Mouse (Mus musculus) right cerebral cortex, postnatal 14 days (tissue): ENCODE results near the gene Myl4.

Experiments used
- DNase-seq: peaks from one replicate; pipeline ENCODE4 v3.0.0; 2022

Myl4 gene

GRCm38 (mm10) chr11:104572091-104572490, 21.6 kb downstream of the Myl4 start:
- DNase-seq: no peak

GRCm38 (mm10) chr11:104572566-104572965, 22.1 kb downstream of the Myl4 start:
- DNase-seq: no peak

- DNase-seq: no peak
These were observed 26.5 kb downstream of the Myl4 start for GRCm38 (mm10) chr11:104576772-104577612.

- no peak for DNase-seq
These were observed 27.6 kb downstream of the Myl4 start for GRCm38 (mm10) chr11:104578074-104578473.

- no peak for DNase-seq
These were observed 28.6 kb downstream of the Myl4 start for GRCm38 (mm10) chr11:104579084-104579483.

GRCm38 (mm10) chr11:104579575-104579974, 29.1 kb downstream of the Myl4 start:
- no peak for DNase-seq

- DNase-seq: no peak
These were observed 29.6 kb downstream of the Myl4 start for GRCm38 (mm10) chr11:104580091-104580490.

GRCm38 (mm10) chr11:104580606-104581005, 30.1 kb downstream of the Myl4 start:
- DNase-seq: no peak

- no peak for DNase-seq
These were observed 31.2 kb downstream of the Myl4 start for GRCm38 (mm10) chr11:104581446-104582307.

GRCm38 (mm10) chr11:104582308-104582606, 31.8 kb downstream of the Myl4 start:
- DNase-seq: no peak

GRCm38 (mm10) chr11:104582630-104583364, 32.3 kb downstream of the Myl4 start:
- DNase-seq: no peak

GRCm38 (mm10) chr11:104585495-104585894, 35.0 kb downstream of the Myl4 start:
- no peak for DNase-seq

GRCm38 (mm10) chr11:104587904-104588303, 37.4 kb downstream of the Myl4 start:
- DNase-seq: no peak

GRCm38 (mm10) chr11:104588513-104588912, 38.0 kb downstream of the Myl4 start:
- DNase-seq: no peak

GRCm38 (mm10) chr11:104589570-104589969, 39.1 kb downstream of the Myl4 start:
- DNase-seq: no peak

GRCm38 (mm10) chr11:104590148-104590547, 39.7 kb downstream of the Myl4 start:
- peak; percentile 77 for DNase-seq

GRCm38 (mm10) chr11:104592066-104592835, 41.8 kb downstream of the Myl4 start:
- DNase-seq: no peak

- no peak for DNase-seq
These were observed 45.9 kb downstream of the Myl4 start for GRCm38 (mm10) chr11:104596365-104596764.

- no peak for DNase-seq
These were observed 48.9 kb downstream of the Myl4 start for GRCm38 (mm10) chr11:104599265-104599945.

GRCm38 (mm10) chr11:104600675-104601074, 50.2 kb downstream of the Myl4 start:
- no peak for DNase-seq

GRCm38 (mm10) chr11:104604192-104604591, 53.7 kb downstream of the Myl4 start:
- no peak for DNase-seq
